Mouse (Mus musculus): ENCODE data around the gene Phyhd1.
A peak's percentile ranks its signal among the peaks of the same experiment; 100 is the strongest.

The Phyhd1 gene

GRCm38 (mm10) chr2:30256616-30257350, 9.2 kb upstream of the Phyhd1 start:
- no peak for DNase-seq

- DNase-seq: no peak
Observed at GRCm38 (mm10) chr2:30257699-30258460, 8.1 kb upstream of the Phyhd1 start.

GRCm38 (mm10) chr2:30258600-30258999, 7.4 kb upstream of the Phyhd1 start:
- peak; percentile 68 for DNase-seq

- DNase-seq: peak; percentile 60
Observed at GRCm38 (mm10) chr2:30259131-30260064, 6.6 kb upstream of the Phyhd1 start.

- DNase-seq: no peak
Observed at GRCm38 (mm10) chr2:30261064-30261736, 4.8 kb upstream of the Phyhd1 start.

- DNase-seq: peak; percentile 14
Observed at GRCm38 (mm10) chr2:30261921-30262839, 3.8 kb upstream of the Phyhd1 start.

GRCm38 (mm10) chr2:30262840-30263441, 3.1 kb upstream of the Phyhd1 start:
- peak; percentile 71 for DNase-seq

GRCm38 (mm10) chr2:30263811-30264210, 2.2 kb upstream of the Phyhd1 start:
- DNase-seq: peak; percentile 11

GRCm38 (mm10) chr2:30264671-30265519, 1.1 kb upstream of the Phyhd1 start:
- DNase-seq: peak; percentile 48

- peak; percentile 94 for DNase-seq
Observed at GRCm38 (mm10) chr2:30266392-30266941, 464 bp downstream of the Phyhd1 start.

- DNase-seq: no peak
Observed at GRCm38 (mm10) chr2:30267466-30267865, 1.5 kb downstream of the Phyhd1 start.

GRCm38 (mm10) chr2:30268371-30268770, 2.4 kb downstream of the Phyhd1 start:
- DNase-seq: no peak

GRCm38 (mm10) chr2:30269241-30269990, 3.4 kb downstream of the Phyhd1 start:
- peak; percentile 8 for DNase-seq

- DNase-seq: peak; percentile 75
Observed at GRCm38 (mm10) chr2:30270134-30270533, 4.1 kb downstream of the Phyhd1 start.

GRCm38 (mm10) chr2:30280743-30281142, 14.7 kb downstream of the Phyhd1 start, which contains the start of gene Gm28038:
Gene Gm28038, plus strand, starts transcription at chr2:30281043.
- DNase-seq: no peak

- no peak for DNase-seq
Observed at GRCm38 (mm10) chr2:30281651-30282050, 15.6 kb downstream of the Phyhd1 start.

GRCm38 (mm10) chr2:30283193-30283592, 17.2 kb downstream of the Phyhd1 start:
- no peak for DNase-seq

- DNase-seq: no peak
Observed at GRCm38 (mm10) chr2:30285004-30285403, 19.0 kb downstream of the Phyhd1 start.

Measured in kidney, adult 11 months (tissue).